Mouse (Mus musculus): ENCODE results near the gene Atp7a.

DNA sequence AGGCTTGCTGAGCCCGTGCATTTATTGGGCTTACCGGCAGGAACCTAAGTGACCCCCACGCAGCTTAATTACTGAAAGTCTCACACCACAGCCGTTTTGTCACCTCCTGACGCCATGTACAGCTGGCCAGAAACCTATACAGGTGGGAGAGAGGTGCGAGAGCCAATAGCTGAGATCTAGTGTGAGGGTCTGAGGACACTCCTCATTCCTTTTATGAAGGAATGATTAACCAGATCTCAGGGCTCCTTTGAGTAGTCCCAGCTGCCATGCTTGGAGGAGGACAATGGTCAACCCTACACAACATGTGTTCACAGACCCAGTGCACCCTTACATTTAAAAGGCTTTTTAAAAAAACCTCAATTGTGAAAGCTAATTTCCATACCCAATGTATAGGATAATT lies 101.2 kb downstream of the Atp7a start:
- TF ChIP-seq CTCF (IDR thresholded peaks at IDR 0.05; ENCODE audit: low read depth, low read length) (no peak), POLR2A (IDR thresholded peaks at IDR 0.05; ENCODE audit: insufficient read depth, low read length) (no peak), EP300 (IDR thresholded peaks at IDR 0.05; ENCODE audit: insufficient read depth, low read depth, low read length) (no peak)
